Mouse (Mus musculus) mouse embryonic stem cell (cell line): ENCODE measurements around the gene Rnf149.

ENCODE experiments used
- in situ Hi-C, 2 experiments: fragments of 300-500 bp; cut with MboI; formaldehyde crosslinking; loops; 1 replicate in 1 of 2; 3 replicates in 1 of 2; pipeline ENCODE4 v1.14.3; 2019 to 2020; ENCODE audit warnings: low sequenced_read_pairs in 2 of 2, low pct_unique_long_range_greater_than_20kb in 1 of 2, mixed read lengths in 1 of 2; ENCODE audit not compliant: unreplicated experiment in 1 of 2

The Rnf149 gene

GRCm38 (mm10) chr1:39536701-39537100 lies 40.5 kb downstream of the Rnf149 start:
- in situ Hi-C loops, result no loop called here

GRCm38 (mm10) chr1:39535515-39536311 lies 41.5 kb downstream of the Rnf149 start:
- in situ Hi-C loops, result no loop called here

GRCm38 (mm10) chr1:39534831-39535230 lies 42.4 kb downstream of the Rnf149 start, which contains the start of gene Cnot11:
Gene Cnot11, plus strand, starts transcription at chr1:39534992.
- in situ Hi-C loops, result no loop called here

GRCm38 (mm10) chr1:39533917-39534316 lies 43.3 kb downstream of the Rnf149 start:
- in situ Hi-C loops, result no loop called here

- in situ Hi-C loops, result no loop called here
These were observed 46.2 kb downstream of the Rnf149 start for GRCm38 (mm10) chr1:39531036-39531435.

DNA sequence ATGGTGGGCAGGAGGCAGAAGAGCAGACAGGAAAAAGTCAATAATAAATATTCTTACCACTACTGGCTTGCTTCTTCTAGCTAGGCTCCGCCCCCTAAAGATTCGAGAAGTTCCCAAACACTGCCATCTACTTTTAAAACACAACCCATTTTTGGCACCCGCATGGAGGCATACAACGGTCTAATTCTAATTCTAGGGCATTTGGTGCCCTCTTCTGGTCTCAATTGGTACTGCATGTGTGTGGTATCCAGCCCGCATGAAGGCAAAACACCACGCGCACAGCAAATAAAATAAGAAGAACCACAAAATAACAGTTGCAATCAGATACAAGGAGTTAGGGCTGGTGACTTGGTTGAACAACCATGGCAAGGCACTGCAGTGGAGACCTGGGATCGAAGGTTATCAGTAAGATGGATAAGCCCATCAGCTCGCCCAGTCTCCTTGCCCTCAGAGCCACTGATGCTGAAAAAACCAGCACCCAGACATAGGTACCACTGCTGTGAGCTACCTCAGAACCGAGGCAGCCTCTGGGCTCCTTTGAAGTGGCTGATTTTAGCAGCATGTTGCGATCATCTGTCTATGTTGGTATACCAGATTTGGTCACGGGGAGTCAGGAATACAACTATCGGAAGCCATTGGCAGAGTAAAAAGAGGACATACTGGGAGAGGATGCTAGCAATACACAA lies 46.8 kb downstream of the Rnf149 start:
- in situ Hi-C loops, result no loop called here

- in situ Hi-C loops, result loop anchor here in 1 of 2 experiments (10.0 kb wide), 2 partner anchors 134 to 524 kb away; no protein-coding TSS in a partner anchor
These were observed 48.9 kb downstream of the Rnf149 start for GRCm38 (mm10) chr1:39528319-39528718.

- in situ Hi-C loops, result loop anchor here in 1 of 2 experiments (10.0 kb wide), 2 partner anchors 133 to 523 kb away; no protein-coding TSS in a partner anchor
These were observed 49.8 kb downstream of the Rnf149 start for GRCm38 (mm10) chr1:39527432-39527831.

- in situ Hi-C loops, result loop anchor here in 1 of 2 experiments (10.0 kb wide), 2 partner anchors 132 to 522 kb away; no protein-coding TSS in a partner anchor
These were observed 50.6 kb downstream of the Rnf149 start for GRCm38 (mm10) chr1:39526371-39527167.

DNA sequence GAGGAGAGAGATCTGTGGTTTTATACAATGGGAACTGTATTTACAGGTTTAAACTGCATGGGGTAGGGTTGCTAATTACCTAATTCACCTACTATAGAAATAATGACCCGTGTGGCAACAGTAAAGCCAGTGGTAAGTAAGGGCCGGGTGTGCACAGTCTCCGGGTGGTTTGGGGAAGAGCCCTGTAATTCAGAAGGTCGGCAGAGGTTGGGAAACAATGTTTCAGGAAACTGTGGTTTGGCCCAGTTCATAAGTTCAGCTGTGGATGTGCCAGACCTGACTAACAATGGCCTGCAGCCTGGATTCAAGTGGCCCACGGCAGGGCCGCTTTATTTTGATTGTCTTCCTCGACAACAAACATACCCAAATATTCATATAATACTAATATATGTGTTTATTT lies 51.4 kb downstream of the Rnf149 start:
- in situ Hi-C loops, result loop anchor here in 1 of 2 experiments (10.0 kb wide), 2 partner anchors 131 to 521 kb away; no protein-coding TSS in a partner anchor

DNA sequence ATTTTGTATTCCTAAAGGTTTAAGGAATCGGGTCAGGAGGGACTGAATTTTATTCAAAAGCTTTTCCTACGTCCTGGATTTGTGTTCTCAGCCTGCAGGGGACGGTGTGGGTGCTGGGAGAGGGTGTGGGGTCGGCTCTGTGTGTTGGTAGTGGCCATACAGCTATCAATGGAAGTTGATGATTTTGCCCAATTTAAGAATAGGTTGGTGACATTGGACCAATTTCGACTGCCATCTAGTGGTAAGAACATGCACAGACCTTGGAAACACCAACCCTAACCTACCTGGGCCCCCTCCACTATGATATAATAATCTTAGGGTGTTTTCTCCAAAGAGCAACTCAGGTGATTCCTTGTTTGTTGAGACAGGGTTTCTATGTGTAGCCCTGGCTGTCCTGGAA lies 54.7 kb downstream of the Rnf149 start:
- in situ Hi-C loops, result loop anchor here (10.0 to 25.0 kb wide), 3 partner anchors 128 to 518 kb away; no protein-coding TSS in a partner anchor

DNA sequence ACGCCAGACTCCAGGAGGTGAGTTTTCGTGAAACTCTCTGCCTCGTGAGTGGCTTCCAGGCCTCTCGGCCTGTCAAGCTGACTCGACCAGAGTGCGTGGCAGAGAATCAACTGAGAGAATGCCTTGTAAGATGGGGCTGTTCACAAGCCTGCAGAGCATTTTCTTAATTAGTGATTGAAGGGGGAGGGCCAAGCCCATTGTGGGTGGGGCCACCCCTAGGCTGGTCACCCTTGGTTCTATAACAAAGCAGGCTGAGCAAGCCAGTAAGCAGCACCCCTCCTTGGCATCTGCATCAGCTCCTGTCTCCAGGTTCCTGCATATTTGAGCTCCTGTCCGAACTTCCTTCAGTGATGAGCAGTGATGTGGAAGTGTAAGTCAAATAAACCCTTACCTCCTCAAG lies 55.9 kb downstream of the Rnf149 start:
- in situ Hi-C loops, result loop anchor here (10.0 to 25.0 kb wide), 3 partner anchors 127 to 517 kb away; no protein-coding TSS in a partner anchor

- in situ Hi-C loops, result loop anchor here in 1 of 2 experiments (25.0 kb wide), 1 partner anchor 503 kb away; no protein-coding TSS in a partner anchor
These were observed 61.8 kb downstream of the Rnf149 start for GRCm38 (mm10) chr1:39515303-39515991.

DNA sequence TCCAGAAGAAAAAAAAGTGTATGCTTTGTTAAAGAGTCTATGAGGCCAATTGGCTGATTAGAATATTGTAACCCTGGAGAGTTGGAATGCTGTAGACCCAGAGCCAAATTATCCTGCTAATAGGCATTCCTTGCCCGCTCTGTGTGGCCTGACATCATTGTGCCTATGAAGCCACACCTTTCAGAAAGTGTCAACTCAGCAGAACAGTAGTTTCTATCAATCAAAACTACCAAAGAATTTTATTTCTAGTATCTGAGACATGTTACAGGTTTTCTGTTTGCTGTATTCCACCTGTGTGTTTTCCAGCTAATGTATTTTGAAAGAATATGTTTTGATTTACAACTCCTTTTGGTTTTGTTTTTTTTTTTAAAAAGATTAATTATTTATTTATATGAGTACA lies 65.0 kb downstream of the Rnf149 start:
- in situ Hi-C loops, result loop anchor here in 1 of 2 experiments (25.0 kb wide), 1 partner anchor 500 kb away; no protein-coding TSS in a partner anchor

DNA sequence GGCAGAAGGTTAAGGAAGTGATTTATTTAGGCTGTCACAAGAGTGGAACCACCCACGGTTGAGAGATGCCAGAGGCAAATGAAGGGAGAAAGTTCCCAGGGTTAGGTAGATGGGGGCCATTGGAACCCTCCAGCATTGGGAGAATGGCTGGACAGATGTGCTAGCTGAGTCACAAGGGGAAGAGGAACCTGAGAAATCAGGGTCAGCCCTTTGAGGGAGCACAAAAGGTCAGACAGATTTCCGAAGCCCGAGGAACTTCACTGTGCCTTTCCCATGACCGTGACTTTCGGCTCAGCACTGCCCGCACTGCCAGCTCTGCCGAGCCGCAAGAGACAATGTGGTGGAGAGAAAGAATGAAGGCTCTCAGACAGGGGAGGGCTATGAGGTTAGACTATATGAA lies 65.4 kb downstream of the Rnf149 start:
- in situ Hi-C loops, result loop anchor here in 1 of 2 experiments (25.0 kb wide), 1 partner anchor 499 kb away; no protein-coding TSS in a partner anchor

GRCm38 (mm10) chr1:39505600-39505999 lies 71.6 kb downstream of the Rnf149 start:
- in situ Hi-C loops, result loop anchor here in 1 of 2 experiments (25.0 kb wide), 1 partner anchor 493 kb away; no protein-coding TSS in a partner anchor

DNA sequence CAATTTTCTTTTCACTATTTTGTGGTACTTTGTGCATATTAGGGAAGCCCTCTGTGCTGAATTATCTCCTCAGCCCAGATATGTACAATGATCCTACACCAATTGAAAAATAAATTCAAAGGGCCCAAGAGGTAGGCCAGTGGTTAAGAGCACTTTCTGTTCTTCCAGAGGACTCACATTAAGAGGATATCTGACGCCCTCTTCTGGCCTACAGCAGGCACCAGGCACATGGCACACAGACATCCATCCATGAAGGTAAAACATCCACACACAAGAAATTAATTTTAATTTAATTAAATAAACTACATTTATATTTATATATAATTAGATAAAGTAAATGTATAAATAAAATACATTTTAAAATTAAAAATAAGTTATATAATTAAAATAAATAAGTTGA lies 72.9 kb downstream of the Rnf149 start:
- in situ Hi-C loops, result loop anchor here in 1 of 2 experiments (25.0 kb wide), 1 partner anchor 492 kb away; no protein-coding TSS in a partner anchor
